Mouse (Mus musculus): Measurements from ENCODE around the gene Lmna. TPM values are rescaled to one million over a fixed set of nuclear protein-coding genes. Genes with fewer than 3 reads are reported as not detected.

Lmna gene
- 10 to 100 TPM; 38.0 to 45.6 (median 40.2) TPM for total RNA-seq (2022)

- DNase-seq (ENCODE audit: low spot score in 2 of 2): peak; percentile 91 to 92
Observed at GRCm38 (mm10) chr3:88509692-88510420, at the start of gene Lmna. Gene Lmna (minus strand): TSS chr3:88509956.

- no peak for DNase-seq (ENCODE audit: low spot score in 2 of 2)
Observed at GRCm38 (mm10) chr3:88556616-88557015, 46.9 kb upstream of the Lmna start.

GRCm38 (mm10) chr3:88555731-88556130, 46.0 kb upstream of the Lmna start:
- DNase-seq (ENCODE audit: low spot score in 2 of 2): no peak

GRCm38 (mm10) chr3:88555069-88555605, 45.4 kb upstream of the Lmna start:
- no peak for DNase-seq (ENCODE audit: low spot score in 2 of 2)

- peak; percentile 34 to 57 for DNase-seq (ENCODE audit: low spot score in 2 of 2)
Observed at GRCm38 (mm10) chr3:88553880-88554586, 44.3 kb upstream of the Lmna start.

- peak; percentile 63 to 85 for DNase-seq (ENCODE audit: low spot score in 2 of 2)
Observed at GRCm38 (mm10) chr3:88553525-88553879, 43.7 kb upstream of the Lmna start, which contains the start of gene Ubqln4. Gene Ubqln4 (plus strand): TSS chr3:88553758.

GRCm38 (mm10) chr3:88552676-88553524, 43.1 kb upstream of the Lmna start, which contains the start of gene Lamtor2:
Gene Lamtor2 (minus strand): TSS chr3:88553074.
- DNase-seq (ENCODE audit: low spot score in 2 of 2): peak; percentile 97 to 98

GRCm38 (mm10) chr3:88552082-88552645, 42.4 kb upstream of the Lmna start:
- no peak for DNase-seq (ENCODE audit: low spot score in 2 of 2)

- DNase-seq (ENCODE audit: low spot score in 2 of 2): no peak
Observed at GRCm38 (mm10) chr3:88551586-88551985, 41.8 kb upstream of the Lmna start.

GRCm38 (mm10) chr3:88548180-88548917, 38.6 kb upstream of the Lmna start, which contains the start of gene Rab25:
Gene Rab25 (minus strand): TSS chr3:88548300.
- no peak for DNase-seq (ENCODE audit: low spot score in 2 of 2)

- no peak for DNase-seq (ENCODE audit: low spot score in 2 of 2)
Observed at GRCm38 (mm10) chr3:88546674-88547418, 37.1 kb upstream of the Lmna start.

- no peak for DNase-seq (ENCODE audit: low spot score in 2 of 2)
Observed at GRCm38 (mm10) chr3:88544955-88545591, 35.3 kb upstream of the Lmna start.

GRCm38 (mm10) chr3:88544514-88544913, 34.8 kb upstream of the Lmna start:
- DNase-seq (ENCODE audit: low spot score in 2 of 2): no peak

- no peak for DNase-seq (ENCODE audit: low spot score in 2 of 2)
Observed at GRCm38 (mm10) chr3:88543651-88544410, 34.1 kb upstream of the Lmna start.

GRCm38 (mm10) chr3:88543174-88543573, 33.4 kb upstream of the Lmna start:
- DNase-seq (ENCODE audit: low spot score in 2 of 2): no peak

GRCm38 (mm10) chr3:88542486-88542885, 32.7 kb upstream of the Lmna start:
- DNase-seq (ENCODE audit: low spot score in 2 of 2): no peak

GRCm38 (mm10) chr3:88541622-88542401, 32.1 kb upstream of the Lmna start:
- no peak for DNase-seq (ENCODE audit: low spot score in 2 of 2)

GRCm38 (mm10) chr3:88540085-88540484, 30.3 kb upstream of the Lmna start:
- DNase-seq (ENCODE audit: low spot score in 2 of 2): no peak

Measured in layer of hippocampus, adult 8-10 months (tissue).